Mouse (Mus musculus): ENCODE data around the gene Gm17545. TPM values are rescaled to one million over a fixed set of nuclear protein-coding genes. Genes with fewer than 3 reads are reported as not detected.
"Not testable (repeated sequence)": the region's sequence is repeated elsewhere in the genome, so short reads cannot be mapped to it uniquely, and the experiment has no call there.

Gm17545 gene
- not detected in 2 replicates for polyA plus RNA-seq (2012; rRNA removed)

GRCm38 (mm10) chr9:22453990-22454389 is at the start of gene Gm17545:
Gene Gm17545, plus strand, starts transcription at chr9:22454290.
- not testable (repeated sequence) for H3K27ac ChIP-seq (ENCODE audit: insufficient read depth, low read depth, low read length); H3K4me1 ChIP-seq (ENCODE audit: control insufficient read depth, insufficient read depth, insufficient read length, low read length); H3K4me3 ChIP-seq (ENCODE audit: low read depth, low read length); H3K27me3 ChIP-seq (ENCODE audit: control insufficient read depth, insufficient read depth, low read length)
- WGBS: 91% methylated on average over 8 of the region's 8 CpGs
- H3K36me3 ChIP-seq (ENCODE audit: control insufficient read depth, insufficient read depth, low read length): peaks cover 68% of the 10 kb centered on the region

- Histone ChIP-seq H3K4me1 (ENCODE audit: control insufficient read depth, insufficient read depth, insufficient read length, low read length) (no peaks in the 10 kb centered on the region), H3K4me3 (ENCODE audit: low read depth, low read length) (no peak overlapping the region), H3K27ac (ENCODE audit: insufficient read depth, low read depth, low read length) (no peak overlapping the region), H3K36me3 (ENCODE audit: control insufficient read depth, insufficient read depth, low read length) (no peaks in the 10 kb centered on the region), H3K27me3 (ENCODE audit: control insufficient read depth, insufficient read depth, low read length) (no peaks in the 10 kb centered on the region)
- WGBS: 68% methylated on average over 3 of the region's 3 CpGs
- TF ChIP-seq POLR2A (IDR thresholded peaks at IDR 0.05; ENCODE audit: low read depth, low read length) (no peak), CTCF (IDR thresholded peaks at IDR 0.05; ENCODE audit: extremely low read depth, insufficient read length, insufficient replicate concordance, low read depth, low read length) (no peak)
Measured at GRCm38 (mm10) chr9:22405414-22405813, 48.7 kb upstream of the Gm17545 start.

- 71% methylated on average over 4 of the region's 4 CpGs for WGBS
Measured at GRCm38 (mm10) chr9:22407633-22408032, 46.5 kb upstream of the Gm17545 start.

GRCm38 (mm10) chr9:22408344-22408743 is 45.7 kb upstream of the Gm17545 start:
- not testable (repeated sequence) for H3K36me3 ChIP-seq (ENCODE audit: control insufficient read depth, insufficient read depth, low read length); H3K27ac ChIP-seq (ENCODE audit: insufficient read depth, low read depth, low read length); H3K27me3 ChIP-seq (ENCODE audit: control insufficient read depth, insufficient read depth, low read length); H3K4me1 ChIP-seq (ENCODE audit: control insufficient read depth, insufficient read depth, insufficient read length, low read length); H3K4me3 ChIP-seq (ENCODE audit: low read depth, low read length)
- 14% methylated on average over 4 of the region's 4 CpGs for WGBS

More at GRCm38 (mm10) chr9:22407633-22408032, 46.5 kb upstream of the Gm17545 start:
- H3K27ac ChIP-seq (ENCODE audit: insufficient read depth, low read depth, low read length); H3K4me1 ChIP-seq (ENCODE audit: control insufficient read depth, insufficient read depth, insufficient read length, low read length); H3K27me3 ChIP-seq (ENCODE audit: control insufficient read depth, insufficient read depth, low read length); H3K36me3 ChIP-seq (ENCODE audit: control insufficient read depth, insufficient read depth, low read length); H3K4me3 ChIP-seq (ENCODE audit: low read depth, low read length): not testable (repeated sequence)

- TF ChIP-seq CTCF (IDR thresholded peaks at IDR 0.05; ENCODE audit: extremely low read depth, insufficient read length, insufficient replicate concordance, low read depth, low read length) (no peak), POLR2A (IDR thresholded peaks at IDR 0.05; ENCODE audit: low read depth, low read length) (no peak)
- H3K27me3 ChIP-seq (ENCODE audit: control insufficient read depth, insufficient read depth, low read length): no peaks in the 10 kb centered on the region
- no peak overlapping the region for H3K27ac ChIP-seq (ENCODE audit: insufficient read depth, low read depth, low read length)
- WGBS: 74% methylated on average over 7 of the region's 7 CpGs
- H3K36me3 ChIP-seq (ENCODE audit: control insufficient read depth, insufficient read depth, low read length): no peaks in the 10 kb centered on the region
- no peak overlapping the region for H3K4me3 ChIP-seq (ENCODE audit: low read depth, low read length)
- H3K4me1 ChIP-seq (ENCODE audit: control insufficient read depth, insufficient read depth, insufficient read length, low read length): peaks cover 4% of the 10 kb centered on the region
Measured at GRCm38 (mm10) chr9:22409501-22409900, 44.6 kb upstream of the Gm17545 start.

- Histone ChIP-seq H3K4me3 (ENCODE audit: low read depth, low read length) (peak within 1 kb of the TSS; percentile 66), H3K27ac (ENCODE audit: insufficient read depth, low read depth, low read length) (no peak within 1 kb of the TSS), H3K36me3 (ENCODE audit: control insufficient read depth, insufficient read depth, low read length) (no peaks in the 10 kb centered on the region), H3K4me1 (ENCODE audit: control insufficient read depth, insufficient read depth, insufficient read length, low read length) (peaks cover 4% of the 10 kb centered on the region), H3K27me3 (ENCODE audit: control insufficient read depth, insufficient read depth, low read length) (no peaks in the 10 kb centered on the region)
- TF ChIP-seq CTCF (IDR thresholded peaks at IDR 0.05; ENCODE audit: extremely low read depth, insufficient read length, insufficient replicate concordance, low read depth, low read length): peak; percentile 80
- TF ChIP-seq POLR2A (IDR thresholded peaks at IDR 0.05; ENCODE audit: low read depth, low read length): 0 out of 2 replicates have a peak, but pooled peaks have one; percentile 31
- under 1% methylated on average over 43 of the region's 43 CpGs for WGBS
Measured at GRCm38 (mm10) chr9:22411002-22411857, 42.9 kb upstream of the Gm17545 start, which contains the start of gene 9530077C05Rik. Gene 9530077C05Rik, plus strand, starts transcription at chr9:22411513.

GRCm38 (mm10) chr9:22416187-22416586 is 37.9 kb upstream of the Gm17545 start:
- H3K4me3 ChIP-seq (ENCODE audit: low read depth, low read length): no peak overlapping the region
- no peak overlapping the region for H3K27ac ChIP-seq (ENCODE audit: insufficient read depth, low read depth, low read length)
- H3K4me1 ChIP-seq (ENCODE audit: control insufficient read depth, insufficient read depth, insufficient read length, low read length): peaks cover 4% of the 10 kb centered on the region
- no peaks in the 10 kb centered on the region for H3K27me3 ChIP-seq (ENCODE audit: control insufficient read depth, insufficient read depth, low read length)
- TF ChIP-seq CTCF (IDR thresholded peaks at IDR 0.05; ENCODE audit: extremely low read depth, insufficient read length, insufficient replicate concordance, low read depth, low read length) (no peak), POLR2A (IDR thresholded peaks at IDR 0.05; ENCODE audit: low read depth, low read length) (no peak)
- 70% methylated on average over 3 of the region's 3 CpGs for WGBS
- no peaks in the 10 kb centered on the region for H3K36me3 ChIP-seq (ENCODE audit: control insufficient read depth, insufficient read depth, low read length)

All from small intestine, adult 2 months (tissue).